Mouse (Mus musculus) olfactory bulb, adult 2 months (tissue): Measurements from ENCODE around the gene Cnot2.

ENCODE experiments used
- CTCF ChIP-seq: fragments of 200-500 bp; IDR thresholded peaks from 2 replicates; pipeline ENCODE4 v1.5.1; 2012; ENCODE audit warnings: low read depth, mild to moderate bottlenecking, low read length, moderate library complexity; ENCODE audit not compliant: insufficient read depth
- POLR2A ChIP-seq: fragments of 200-500 bp; IDR thresholded peaks from 2 replicates; pipeline ENCODE4 v1.6.1; 2012; ENCODE audit warnings: mild to moderate bottlenecking, low read depth, low read length, moderate library complexity; ENCODE audit not compliant: insufficient read depth

DNA sequence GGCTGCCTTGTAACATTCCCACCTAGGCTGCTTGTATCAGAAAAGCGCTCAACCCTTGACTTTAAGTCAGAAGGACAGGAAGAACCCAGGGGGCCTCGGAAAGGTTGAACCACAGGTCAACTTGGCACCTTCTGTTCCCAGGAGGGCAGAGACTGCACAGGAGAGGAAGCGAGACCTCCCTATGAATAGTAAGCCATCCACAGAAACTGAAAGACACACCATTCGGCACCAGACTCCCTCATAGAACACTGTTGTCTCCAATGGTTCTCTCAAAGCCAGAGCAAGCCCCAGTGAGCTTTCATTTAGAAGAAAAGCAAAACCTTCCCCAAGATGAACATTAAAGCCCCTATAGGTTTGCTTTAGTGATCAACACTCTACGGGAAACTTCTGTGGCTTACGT is 105.6 kb downstream of the Cnot2 start:
- TF ChIP-seq CTCF, result no peak
- TF ChIP-seq POLR2A, result no peak
